Mouse (Mus musculus) kidney, postnatal 25 days (tissue): ENCODE results near the gene Slc6a16.
A peak's percentile ranks its signal among the peaks of the same experiment; 100 is the strongest.
"Not testable (repeated sequence)": the region's sequence is repeated elsewhere in the genome, so short reads cannot be mapped to it uniquely, and the experiment has no call there.

ENCODE experiments used
- DNase-seq, 2 experiments: peaks; one replicate each; pipeline ENCODE4 v3.0.0; 2021; ENCODE audit warnings: mixed read lengths in 2 of 2

Slc6a16 gene

DNA sequence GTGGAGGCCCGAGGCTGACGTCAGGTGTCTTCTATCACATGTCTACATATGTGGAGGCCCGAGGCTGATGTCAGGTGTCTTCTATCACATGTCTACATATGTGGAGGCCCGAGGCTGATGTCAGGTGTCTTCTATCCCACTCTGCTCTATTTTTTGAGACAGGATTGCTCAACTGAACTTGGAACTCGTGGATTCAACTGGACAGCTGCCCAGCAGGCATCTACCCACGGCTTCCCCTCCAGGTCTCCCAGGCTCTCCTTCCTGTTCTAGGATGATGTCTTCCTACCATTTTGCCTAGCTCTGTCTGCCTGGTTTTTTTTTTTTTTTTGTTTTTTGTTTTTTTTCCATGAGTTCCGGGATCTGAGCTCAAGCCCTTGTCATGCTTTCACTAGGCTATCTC lies 14.9 kb downstream of the Slc6a16 start:
- DNase-seq = not testable (repeated sequence)

- DNase-seq = no peak
Measured at GRCm38 (mm10) chr7:45257063-45257840, 16.4 kb downstream of the Slc6a16 start.

DNA sequence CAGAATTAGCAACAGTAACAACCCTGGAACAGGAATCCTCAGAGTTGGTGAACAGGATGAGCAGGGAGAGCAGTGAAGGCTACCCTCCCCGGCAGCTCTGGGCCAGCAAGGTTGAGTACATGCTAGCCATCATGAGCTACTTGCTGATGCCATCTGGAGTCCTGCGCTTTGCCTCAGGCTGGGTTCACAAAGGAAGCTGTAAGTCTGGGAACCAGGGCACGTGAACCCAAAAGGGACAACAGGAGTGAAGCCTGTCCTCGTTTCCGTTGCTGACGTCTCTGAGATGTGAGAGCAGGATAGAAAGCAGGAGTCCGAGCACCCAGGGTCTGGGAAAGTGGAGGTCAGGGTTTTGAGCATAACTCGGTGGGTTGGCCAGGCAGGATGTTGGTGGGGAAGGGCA lies 18.4 kb downstream of the Slc6a16 start:
- no peak for DNase-seq

DNA sequence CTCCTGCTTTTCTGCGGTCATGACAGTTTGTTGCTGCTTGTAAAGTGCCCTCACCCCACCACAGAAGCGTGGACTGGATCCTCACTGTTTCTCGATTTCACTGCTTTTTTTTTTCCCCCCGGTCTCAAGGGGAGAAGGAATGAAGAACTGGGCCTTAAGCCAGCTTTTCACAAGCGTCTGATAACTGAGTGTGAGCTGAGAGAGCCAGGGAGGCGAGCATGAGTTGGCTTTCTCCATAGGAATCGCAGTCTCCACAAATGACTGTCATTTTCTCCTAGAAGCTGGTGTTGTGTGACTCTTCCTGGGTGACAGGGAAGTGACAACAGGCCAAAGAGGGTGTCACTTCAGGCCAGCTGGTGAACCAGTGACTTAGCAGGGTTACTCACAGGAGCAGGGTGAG lies 21.4 kb downstream of the Slc6a16 start:
- no peak for DNase-seq

DNA sequence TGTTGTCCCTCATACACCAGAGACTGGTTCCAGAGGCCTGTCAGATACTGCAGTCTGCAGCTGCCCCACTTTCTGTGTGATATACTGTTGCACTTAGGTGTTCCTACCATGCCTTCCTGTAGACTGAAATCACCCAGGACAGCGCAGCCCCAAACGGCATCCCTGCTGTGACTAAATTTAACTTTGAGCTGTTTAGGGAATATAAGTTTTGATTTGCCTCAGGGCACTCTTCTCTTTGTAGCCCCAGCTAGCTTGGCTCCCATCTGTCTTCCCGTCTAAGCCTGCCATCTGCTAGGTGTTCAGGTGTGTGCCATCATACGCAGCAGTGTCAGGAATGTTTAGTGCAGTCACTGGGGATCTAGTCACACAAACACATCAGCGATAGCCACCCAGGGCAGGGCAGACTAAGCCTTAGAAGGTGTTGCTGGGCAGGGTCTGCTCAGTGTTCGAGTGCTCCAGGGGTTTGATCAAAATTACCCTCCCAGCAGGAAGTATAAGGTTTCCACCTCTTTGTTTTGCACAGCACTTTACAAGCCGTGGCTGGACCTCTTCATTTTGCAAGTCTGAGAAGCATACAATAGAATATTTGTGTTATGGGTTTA lies 22.2 kb downstream of the Slc6a16 start:
- DNase-seq = no peak

GRCm38 (mm10) chr7:45264348-45264747 lies 23.5 kb downstream of the Slc6a16 start:
- DNase-seq = no peak

- DNase-seq = no peak
Measured at GRCm38 (mm10) chr7:45265518-45265917, 24.6 kb downstream of the Slc6a16 start.

- DNase-seq = no peak
Measured at GRCm38 (mm10) chr7:45272786-45273412, 32.0 kb downstream of the Slc6a16 start.

- no peak for DNase-seq
Measured at GRCm38 (mm10) chr7:45273672-45274071, 32.8 kb downstream of the Slc6a16 start.

GRCm38 (mm10) chr7:45277136-45277760 lies 36.4 kb downstream of the Slc6a16 start, which contains the start of gene Slc6a21:
Gene Slc6a21, plus strand, starts transcription at chr7:45277513.
- peak; percentile 74 to 79 for DNase-seq

DNA sequence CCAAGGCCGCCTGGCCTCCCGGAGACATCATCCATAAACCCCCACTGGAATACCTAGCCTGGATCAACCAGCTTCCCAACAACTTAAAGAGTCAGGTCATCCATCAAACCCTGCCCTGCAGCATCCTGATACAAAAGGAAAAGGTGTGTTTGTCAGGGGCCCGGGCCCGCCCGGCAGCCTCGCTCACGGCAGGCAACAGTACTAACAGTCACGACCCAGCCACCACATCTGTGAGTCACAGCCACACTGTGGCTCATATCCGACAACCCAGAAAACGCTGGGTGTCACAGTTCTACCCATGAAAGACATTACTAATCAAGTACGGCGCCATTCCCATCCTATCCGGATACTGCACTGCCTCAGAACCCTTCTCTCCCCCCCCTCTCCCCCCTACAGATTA lies 45.6 kb downstream of the Slc6a16 start:
- DNase-seq = no peak

- peak in 1 of 2 experiments; percentile 22 for DNase-seq
Measured at GRCm38 (mm10) chr7:45296626-45297025, 55.7 kb downstream of the Slc6a16 start.

GRCm38 (mm10) chr7:45297563-45297962 lies 56.7 kb downstream of the Slc6a16 start:
- peak in 1 of 2 experiments; percentile 25 for DNase-seq

DNA sequence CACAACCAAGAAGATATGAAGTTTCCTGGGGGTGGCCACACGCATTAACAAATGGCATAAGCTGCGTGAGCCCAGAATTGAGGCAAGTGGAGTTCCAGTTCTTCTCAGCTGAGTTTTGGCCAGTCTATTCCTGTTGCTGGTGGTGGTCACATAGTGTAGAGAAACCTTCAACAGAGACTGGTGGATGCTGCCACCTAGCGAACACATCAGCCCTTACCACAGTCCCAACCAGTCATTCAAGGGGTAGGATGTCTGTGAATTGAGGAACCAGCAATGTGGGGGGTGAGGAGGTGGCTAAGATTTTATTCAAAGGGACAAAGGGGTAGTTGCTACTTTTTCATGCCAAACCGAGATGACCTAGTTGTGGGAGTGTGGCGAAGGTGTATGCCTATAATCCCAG lies 58.9 kb downstream of the Slc6a16 start:
- peak; percentile 56 to 65 for DNase-seq

DNA sequence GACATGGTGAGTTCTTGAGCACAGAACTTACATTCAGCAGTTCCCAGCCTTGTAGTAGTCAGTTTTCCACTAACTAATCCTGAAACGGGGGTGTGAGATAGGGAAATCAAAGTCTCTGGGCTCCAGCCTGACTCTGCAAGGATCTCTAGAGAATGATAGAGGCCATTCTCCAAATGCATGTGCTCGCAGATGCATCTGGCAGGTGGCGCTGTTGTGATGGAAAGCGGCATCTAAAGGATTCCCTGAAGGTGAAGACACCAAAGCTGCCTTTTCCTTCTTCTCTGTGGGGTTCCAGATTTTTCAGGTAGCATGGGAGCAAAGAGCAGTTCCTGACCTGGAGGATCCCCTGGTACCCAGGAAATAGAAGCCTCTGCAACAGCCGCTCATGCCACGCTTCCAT lies 59.4 kb downstream of the Slc6a16 start:
- DNase-seq = peak; percentile 77 to 80

DNA sequence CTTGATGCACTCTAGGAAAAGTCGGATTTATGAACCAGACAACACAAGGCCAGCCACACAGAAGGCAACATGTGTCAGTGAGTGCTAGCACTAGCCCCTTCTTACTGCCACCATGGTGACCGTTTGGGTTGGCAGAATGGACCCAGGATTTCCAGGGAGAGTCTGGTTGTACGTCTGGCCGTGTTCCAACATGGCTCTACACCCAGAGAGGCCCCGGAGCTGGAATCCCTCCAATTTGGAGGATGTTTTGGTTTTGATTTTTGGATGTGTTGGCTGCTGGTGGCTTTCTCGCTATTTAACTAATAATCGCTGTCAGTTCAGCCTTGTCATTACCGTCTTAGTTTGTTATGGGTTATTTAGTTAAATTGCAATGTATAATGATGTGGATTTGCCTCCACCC lies 61.7 kb downstream of the Slc6a16 start:
- peak in 1 of 2 experiments; percentile 21 for DNase-seq

- DNase-seq = peak in 1 of 2 experiments; percentile 31
Measured at GRCm38 (mm10) chr7:45304869-45305268, 64.0 kb downstream of the Slc6a16 start.

- DNase-seq = peak; percentile 72 to 78
Measured at GRCm38 (mm10) chr7:45305275-45305674, 64.4 kb downstream of the Slc6a16 start.

GRCm38 (mm10) chr7:45308551-45309240 lies 67.8 kb downstream of the Slc6a16 start:
- DNase-seq = peak; percentile 23 to 32

- peak; percentile 60 to 68 for DNase-seq
Measured at GRCm38 (mm10) chr7:45309455-45309854, 68.6 kb downstream of the Slc6a16 start.

DNA sequence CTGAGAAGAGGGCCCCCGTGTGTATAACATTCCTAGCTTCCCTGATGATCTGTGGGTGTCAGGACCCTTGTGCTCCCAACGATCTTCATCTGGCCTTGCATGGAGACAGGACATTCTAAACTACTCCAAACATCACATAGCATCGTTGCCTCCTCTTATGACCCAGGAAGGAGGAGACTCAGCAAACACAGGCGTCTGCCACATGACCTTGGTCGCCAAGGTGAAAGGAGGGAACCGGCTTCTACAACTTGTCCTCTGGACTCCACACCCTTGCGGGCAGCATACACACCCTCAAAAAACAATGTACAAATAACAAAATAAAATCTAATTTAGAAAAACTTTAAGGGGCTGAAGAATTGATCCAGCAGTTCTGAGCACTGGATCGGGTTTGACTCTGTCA lies 71.1 kb downstream of the Slc6a16 start:
- DNase-seq = no peak

GRCm38 (mm10) chr7:45312686-45313453 lies 72.0 kb downstream of the Slc6a16 start:
- DNase-seq = no peak
